Mouse (Mus musculus) cerebellum, postnatal 14 days (tissue): ENCODE results near the gene Snai1.

Experiments
- DNase-seq, 2 experiments: peaks; one replicate each; pipeline ENCODE4 v3.0.0; 2021; ENCODE audit warnings: mixed read lengths in 2 of 2

The Snai1 gene

DNA sequence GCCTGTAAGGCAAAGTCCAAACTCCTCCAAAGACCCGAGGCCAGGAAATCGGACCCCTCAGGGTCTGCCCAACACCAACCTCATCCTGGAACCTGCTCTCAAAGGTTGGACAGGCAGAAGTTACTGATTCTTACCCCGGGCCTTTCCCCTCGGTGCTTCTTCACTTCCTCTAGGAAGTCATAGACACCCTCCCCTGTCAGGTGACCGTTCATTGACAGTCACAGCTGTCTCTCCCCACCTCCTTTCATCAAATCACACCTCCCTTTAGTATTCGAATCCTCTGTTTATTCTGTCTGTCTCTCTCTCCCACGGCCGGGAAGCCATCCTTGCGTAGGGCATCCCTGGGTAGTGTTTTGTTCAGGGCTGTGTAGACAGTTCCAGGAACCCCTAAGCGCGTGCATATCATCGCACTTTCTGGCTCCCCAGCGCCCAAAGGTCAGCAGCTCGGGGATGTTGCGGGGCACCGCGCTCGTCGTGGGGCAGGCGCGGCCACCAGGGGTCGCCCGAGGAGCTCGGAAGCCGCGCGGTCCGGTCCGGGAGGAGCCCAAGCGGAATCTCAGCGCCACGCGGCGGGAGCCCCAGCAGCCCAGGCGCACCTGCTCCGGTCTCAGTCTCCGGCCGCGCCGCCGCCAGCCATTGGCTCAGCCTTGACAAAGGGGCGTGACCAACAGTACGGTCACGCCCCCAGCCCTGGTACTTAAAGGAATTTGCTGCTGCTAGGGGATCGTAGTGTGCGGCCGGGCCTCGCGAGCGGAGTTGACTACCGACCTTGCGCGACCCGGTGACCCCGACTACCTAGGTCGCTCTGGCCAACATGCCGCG is at the start of gene Snai1:
Snai1 (plus strand) TSS at position 720 of the 822 bp plus-strand sequence.
- peak; percentile 92 for DNase-seq

DNA sequence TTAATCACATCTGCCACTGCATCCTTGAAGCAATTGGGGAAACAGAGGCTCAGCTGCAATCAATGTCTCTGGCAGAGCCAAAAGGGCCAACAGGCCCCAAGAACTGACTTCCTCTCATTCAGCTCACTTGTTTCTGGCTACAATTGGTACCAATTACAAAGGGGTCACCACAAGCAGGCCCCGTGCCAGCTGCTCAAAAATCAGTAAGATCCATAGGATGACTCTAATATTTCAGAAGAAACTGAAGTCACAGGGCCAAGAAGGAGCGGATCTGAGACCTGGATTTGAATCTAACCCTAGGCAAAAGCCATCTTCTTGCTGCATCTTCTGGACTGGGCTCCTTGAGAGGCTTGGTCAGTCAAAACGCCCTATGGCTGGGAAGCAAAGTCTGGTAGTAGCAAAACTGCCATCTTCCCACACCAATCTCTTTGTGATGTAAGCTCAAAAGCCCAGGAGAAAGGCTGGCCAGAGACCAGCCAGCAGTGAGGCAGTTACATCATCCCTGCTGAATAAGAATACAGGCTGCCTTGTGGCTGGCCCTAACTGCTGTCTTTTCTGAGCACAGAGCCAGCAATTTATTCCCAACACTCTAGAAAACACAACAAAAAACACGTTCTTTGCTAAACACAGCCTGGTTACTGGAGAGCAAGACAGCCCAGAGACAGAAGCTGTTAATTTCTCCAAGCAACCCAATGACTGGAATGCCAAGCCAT is 47.0 kb upstream of the Snai1 start:
- peak; percentile 52 to 65 for DNase-seq

- peak; percentile 66 to 71 for DNase-seq
Observed at GRCm38 (mm10) chr2:167491757-167492708, 46.0 kb upstream of the Snai1 start, which contains the start of gene Rnf114. Gene Rnf114, plus strand, starts transcription at chr2:167492645.

DNA sequence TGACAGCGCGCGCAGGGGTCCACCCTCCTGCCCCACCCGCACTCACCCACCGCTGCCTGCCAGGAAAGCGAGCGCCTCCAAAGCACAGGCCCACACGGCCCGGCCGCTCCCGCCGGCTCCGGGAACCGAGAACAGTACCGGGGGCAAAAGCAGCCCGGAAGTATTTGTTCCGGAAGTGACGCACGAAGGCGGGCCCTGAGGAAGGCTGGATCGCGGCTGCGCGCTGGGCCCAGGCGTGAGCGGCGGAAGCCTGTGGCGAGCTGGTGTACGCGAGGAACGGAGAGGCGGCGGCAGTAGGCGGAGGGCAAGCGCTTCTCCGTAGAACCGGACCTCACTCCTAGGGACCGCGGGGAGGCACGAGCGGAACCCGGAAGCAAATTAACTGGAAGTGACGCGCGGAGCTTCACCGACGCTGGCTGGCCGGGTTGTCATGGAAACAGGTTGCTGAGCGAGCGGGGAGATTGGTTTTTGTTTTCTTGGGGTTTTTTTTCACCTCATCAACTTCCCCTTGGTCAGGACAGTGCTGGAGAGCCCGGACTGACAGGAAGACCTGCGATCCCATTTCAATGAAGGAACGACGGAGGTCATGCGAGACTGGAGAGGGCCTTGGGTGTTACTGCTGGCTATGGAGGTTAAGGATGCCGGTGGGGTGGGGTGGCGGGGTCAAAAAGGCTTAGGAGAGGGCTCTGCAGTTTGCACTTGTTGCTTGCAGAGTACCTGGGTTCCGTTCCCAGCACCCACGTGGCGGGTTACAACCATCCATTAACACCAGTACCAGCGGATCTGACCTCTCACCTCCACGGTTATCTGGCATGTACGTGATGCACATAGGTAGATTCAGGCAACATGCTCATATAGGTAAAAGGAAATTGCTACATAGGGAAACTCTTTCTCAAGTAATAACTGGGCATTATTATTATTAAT is 45.0 kb upstream of the Snai1 start, which contains the start of gene Spata2:
Spata2 (minus strand) TSS at position 175 of the 924 bp plus-strand sequence.
- peak; percentile 91 to 96 for DNase-seq

DNA sequence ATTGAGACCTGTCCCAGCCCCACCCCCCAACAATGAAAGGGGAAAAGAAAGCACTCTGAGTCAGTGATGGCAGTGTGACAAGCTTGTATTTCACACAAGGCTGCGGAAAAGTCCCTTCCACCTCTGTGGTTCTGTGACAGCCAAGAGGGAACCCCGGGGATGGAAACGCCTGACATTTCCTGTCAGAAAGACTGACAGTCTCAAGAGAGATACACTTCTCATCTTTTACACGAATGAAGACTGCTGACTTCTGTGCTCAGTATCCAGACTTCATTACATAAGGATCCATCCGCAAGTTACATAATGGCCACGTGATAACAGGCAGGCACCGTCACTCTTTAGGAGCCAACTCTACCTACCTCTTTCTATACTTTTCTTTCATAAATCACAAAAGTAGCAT is 41.6 kb upstream of the Snai1 start:
- no peak for DNase-seq

DNA sequence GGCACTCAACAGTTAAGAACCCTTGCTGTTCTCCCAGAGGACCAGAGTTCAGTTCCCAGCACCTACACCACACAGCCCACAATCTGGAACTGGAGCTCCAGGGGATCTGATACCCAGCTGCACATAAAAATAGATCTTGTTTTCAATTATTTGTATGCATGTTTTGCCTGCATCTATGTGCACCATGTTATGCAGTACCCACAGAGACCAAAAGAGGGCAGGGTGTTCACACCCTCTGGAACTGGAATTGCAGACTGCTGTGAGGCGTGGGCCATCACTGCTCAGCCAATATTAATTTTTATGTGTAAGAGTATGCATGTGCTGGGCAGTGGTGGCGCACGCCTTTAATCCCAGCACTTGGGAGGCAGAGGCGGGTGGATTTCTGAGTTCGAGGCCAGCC is 40.7 kb upstream of the Snai1 start:
- DNase-seq: peak; percentile 52 to 70

GRCm38 (mm10) chr2:167502554-167503252 is 35.3 kb upstream of the Snai1 start:
- no peak for DNase-seq

DNA sequence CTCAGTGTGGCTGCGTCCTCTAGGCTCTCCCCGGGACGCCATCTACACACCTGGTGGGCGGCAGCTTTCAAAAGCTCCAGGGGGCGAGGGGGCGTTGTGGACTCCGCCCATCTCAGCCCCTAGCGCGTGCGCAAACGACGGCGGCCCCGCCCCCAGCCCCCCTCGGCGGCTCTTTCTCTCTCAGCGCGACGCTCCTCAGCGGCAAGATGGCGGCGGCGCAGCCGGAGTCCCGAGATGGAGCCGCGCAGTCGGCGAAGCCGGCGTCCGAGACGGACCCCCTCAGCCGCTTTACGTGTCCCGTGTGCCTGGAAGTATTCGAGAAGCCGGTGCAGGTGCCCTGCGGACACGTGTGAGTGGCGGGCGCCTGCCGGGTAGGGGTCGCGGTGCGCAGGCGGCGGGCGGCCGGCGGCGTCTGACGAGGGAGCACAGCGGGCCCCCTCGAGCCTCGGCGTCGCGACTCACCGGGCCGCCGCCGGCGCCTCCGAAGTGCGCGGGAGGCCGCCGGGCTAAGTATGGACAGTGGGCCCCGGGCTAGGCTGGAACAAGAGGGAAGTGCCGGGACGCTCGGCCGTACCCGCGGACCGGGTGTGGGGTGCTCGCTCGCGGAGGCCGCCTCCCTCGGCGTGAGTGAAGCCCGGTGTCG is 34.6 kb upstream of the Snai1 start:
- peak; percentile 96 for DNase-seq

GRCm38 (mm10) chr2:167503896-167504349 is 34.1 kb upstream of the Snai1 start:
- peak; percentile 67 to 69 for DNase-seq

DNA sequence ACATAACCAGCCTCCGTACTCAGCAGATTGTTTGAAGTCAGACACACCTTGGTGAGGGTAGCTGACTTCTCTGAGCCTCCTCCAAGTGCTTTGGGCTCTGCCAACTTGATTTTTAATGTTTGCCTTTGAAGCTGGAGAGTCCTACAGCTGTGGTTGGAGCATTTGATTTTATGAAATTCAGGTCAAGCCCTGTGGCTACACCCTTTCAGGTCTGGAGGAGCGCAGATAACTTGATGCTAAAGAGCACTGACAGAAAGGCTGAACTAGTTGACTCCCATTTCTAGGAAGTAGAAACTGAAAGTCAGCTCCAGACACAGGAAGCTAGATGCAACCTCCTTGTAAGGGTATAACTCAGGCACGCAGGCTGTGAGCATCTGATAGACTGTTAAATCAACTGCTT is 32.9 kb upstream of the Snai1 start:
- no peak for DNase-seq

GRCm38 (mm10) chr2:167506546-167507260 is 31.3 kb upstream of the Snai1 start:
- no peak for DNase-seq

DNA sequence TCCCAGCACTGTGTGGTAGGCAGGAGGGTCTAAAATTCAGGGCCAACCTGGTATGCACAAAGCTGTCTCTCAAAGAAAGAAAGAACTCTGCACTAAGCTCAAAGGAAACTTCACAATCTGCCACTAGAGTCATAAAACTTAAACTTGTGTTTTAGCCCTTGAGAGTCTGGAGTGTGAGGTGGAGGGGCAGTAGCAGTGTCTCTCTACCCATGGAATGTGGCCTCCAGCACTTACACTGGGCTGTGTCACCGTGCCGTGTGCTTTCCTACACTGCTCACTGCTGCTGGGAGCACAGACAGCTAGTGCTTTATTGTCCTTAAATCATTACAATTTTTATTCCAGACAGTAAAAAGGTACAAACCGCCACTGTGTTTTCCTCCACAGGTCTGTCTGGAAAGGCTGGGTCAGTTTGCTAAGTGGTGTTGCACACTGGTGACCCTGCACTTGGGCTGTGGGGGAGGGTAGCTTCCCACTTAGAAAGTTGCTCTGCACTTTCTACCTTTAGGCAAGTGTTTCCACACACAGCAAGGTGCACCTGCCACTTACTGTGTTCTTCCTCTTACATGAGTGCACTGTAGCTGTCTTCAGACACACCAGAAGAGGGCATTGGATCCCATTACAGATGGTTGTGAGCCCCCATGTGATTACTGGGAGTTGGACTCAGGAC is 30.1 kb upstream of the Snai1 start:
- no peak for DNase-seq

- no peak for DNase-seq
Observed at GRCm38 (mm10) chr2:167508569-167508968, 29.4 kb upstream of the Snai1 start.

- no peak for DNase-seq
Observed at GRCm38 (mm10) chr2:167510485-167510884, 27.5 kb upstream of the Snai1 start.

DNA sequence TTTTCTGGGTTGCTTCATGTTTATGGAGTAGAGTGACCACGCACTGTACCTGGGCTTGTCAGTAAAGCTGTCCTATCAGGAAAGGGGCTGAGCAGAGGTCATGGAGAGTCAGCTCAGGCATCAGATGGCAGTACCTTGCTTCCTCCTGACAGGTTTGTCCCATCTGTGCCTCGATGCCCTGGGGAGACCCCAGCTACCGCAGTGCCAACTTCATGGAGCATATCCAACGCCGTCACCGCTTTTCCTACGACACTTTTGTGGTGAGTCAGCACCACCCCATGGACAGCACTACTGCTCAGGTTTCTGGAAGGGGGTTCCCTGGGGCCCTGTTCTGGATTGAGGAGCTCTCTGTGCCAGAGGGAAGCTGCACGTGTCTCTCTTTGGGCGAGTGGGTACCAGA is 25.6 kb upstream of the Snai1 start:
- peak in 1 of 2 experiments; percentile 43 for DNase-seq

GRCm38 (mm10) chr2:167512970-167513369 is 25.0 kb upstream of the Snai1 start:
- peak in 1 of 2 experiments; percentile 36 for DNase-seq

DNA sequence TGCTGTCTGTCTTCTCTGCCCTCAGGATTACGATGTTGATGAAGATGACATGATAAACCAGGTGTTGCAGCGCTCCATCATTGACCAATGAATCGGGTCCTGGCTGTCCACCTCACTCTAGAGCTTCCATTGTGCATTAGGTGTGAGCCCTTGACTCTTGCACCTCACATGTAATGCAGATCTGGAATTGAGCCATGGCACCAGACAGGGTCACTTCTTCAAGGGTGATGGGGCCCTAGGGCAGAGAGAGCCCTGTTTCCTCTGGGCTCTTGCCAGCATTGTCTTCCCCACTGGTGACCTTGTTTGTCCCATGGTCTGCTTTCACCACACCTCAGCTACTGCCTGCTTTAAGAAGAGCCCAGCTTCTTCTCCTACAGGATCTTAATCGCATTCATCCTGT is 23.4 kb upstream of the Snai1 start:
- DNase-seq: no peak

DNA sequence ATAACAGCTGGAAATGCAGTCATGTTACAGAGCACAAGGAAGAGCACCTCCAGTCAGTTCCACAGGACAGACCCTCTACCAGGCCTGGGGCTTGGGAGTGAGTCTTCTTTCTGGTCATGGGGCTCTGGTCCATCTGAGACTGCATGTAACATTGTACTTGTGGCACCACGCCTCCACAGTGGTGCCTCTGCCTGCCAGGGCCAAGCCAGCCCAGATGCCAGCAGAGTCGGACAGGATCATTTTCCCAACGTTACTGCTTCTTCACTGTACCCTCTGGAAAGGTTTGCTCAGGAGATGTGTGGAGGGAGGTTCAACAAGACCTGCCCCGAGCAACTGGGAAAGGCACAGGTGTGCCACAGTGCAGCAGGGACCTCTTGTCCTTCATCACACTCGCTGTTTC is 22.3 kb upstream of the Snai1 start:
- no peak for DNase-seq
